Mouse (Mus musculus) MN1 (cell line): Measurements from ENCODE around the gene Txndc9.

ENCODE experiments used
- DNase-seq: peaks from one replicate; pipeline ENCODE4 v3.0.0-alpha.2; 2016; ENCODE audit warnings: low spot score

The Txndc9 gene

DNA sequence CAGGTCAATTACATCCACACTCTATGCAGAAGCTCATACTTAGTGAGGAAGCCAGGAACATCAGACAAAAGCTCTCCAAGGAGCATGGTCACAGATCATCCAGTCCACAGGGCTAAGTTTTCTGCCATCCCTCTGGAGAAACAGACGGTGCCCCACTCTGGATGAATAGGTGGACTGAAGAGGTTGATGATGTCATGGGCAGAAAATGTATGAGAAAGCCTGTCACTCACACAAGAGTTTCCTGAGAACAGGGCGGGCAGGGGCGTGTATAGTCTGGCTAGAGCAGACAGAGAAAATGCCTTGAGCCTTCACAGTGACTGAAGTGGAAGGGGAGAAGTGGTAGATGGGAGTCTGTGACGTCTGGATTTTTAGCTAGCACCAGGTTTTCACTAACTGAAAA, 26.2 kb downstream of the Txndc9 start:
- no peak for DNase-seq

DNA sequence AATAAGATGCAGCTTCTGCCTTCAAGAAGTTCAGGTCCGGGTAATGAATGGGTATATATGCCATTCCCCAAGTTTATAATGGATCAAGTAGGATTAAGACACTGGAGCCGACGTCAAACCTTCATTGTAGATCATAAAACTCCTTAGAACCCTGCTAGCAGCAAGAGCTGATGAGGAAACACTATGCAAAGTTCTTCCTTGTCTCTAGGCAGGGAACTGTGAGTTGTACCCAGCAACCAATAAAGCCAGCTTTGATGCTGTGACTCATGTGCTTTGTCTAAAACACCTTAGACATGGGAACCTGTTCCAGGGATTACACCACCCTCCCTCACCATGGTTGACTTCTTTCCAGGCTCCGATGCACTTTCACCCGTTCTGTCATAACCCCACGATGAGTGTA, 28.9 kb downstream of the Txndc9 start:
- DNase-seq: no peak

DNA sequence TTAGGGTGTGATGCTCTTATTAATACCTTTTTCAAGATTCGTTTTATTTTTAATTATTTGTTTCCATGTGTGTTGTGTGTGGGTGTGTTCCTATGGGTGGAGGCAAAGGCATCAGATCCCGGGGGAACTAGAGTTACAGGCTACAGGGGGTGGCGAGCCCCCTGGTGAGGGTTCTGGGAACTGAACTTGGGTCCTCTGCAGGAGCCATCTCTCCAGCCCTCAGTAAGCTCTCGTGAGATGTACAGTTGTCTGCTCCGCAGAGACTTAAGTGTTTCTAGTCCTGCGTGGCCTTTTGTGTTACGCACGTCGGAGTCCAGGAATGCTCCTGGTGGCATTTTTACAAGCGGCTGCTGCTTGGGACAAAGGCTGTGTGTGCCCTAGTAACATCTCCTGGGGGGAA, 32.1 kb downstream of the Txndc9 start:
- no peak for DNase-seq

DNA sequence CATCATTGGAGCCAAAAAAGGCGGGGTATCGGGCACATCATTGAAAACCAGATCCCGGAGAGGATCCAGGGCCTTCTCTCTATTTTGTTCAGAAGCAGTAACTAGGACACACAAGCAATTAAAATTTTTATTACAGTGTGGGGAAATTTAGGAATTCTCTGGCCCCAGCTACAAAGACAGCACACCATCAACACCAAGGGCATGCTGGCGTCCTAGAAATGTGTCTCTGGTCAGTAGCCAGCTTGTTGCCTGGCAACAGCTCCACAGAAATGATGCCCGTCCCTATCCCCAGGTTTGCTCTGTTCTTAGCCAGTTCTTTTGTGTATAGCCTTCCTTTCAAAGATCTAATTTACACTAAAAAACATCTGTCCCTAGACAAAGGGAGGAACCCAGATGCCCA, 38.2 kb downstream of the Txndc9 start:
- DNase-seq: no peak

DNA sequence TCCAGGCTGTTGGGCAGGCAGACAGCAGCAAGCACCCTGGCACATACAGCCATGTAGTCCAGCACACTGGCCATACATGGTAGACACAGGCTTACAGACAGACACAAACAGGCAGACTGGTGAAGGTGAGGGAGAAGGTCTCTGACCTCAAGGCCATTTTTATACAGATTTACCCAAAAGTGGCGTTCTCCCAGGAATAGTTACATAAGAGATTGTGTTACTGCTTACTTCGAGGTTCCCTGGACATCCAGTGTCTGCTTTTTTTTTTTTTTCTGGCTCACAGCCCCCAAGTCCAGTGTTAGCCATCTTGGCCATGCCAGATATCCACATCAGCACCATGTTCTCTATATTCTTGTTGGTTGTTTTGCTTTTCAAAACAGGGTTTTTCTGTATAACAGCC, 39.2 kb downstream of the Txndc9 start:
- no peak for DNase-seq

DNA sequence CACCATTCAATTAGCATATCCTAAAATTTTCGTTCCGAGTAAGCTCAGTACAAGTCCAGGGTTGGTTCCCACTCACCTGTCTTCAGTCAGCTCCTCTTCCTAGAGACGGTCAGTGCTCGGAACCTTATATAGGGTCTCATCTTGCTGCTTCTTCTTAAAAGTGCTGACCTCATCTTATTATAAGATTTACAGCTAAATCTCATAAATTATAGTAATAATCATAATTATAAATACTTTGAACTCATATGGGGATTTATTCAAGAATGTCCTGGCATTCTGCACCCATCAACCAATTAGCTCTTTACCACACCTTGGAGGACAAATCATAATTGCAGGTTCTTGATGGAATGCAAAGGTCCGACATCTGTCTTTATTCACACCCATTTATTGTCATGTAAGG, 40.0 kb downstream of the Txndc9 start, which contains the start of gene Lyg1:
Gene Lyg1 (minus strand): TSS at position 101 of the 400 bp plus-strand sequence.
- no peak for DNase-seq

DNA sequence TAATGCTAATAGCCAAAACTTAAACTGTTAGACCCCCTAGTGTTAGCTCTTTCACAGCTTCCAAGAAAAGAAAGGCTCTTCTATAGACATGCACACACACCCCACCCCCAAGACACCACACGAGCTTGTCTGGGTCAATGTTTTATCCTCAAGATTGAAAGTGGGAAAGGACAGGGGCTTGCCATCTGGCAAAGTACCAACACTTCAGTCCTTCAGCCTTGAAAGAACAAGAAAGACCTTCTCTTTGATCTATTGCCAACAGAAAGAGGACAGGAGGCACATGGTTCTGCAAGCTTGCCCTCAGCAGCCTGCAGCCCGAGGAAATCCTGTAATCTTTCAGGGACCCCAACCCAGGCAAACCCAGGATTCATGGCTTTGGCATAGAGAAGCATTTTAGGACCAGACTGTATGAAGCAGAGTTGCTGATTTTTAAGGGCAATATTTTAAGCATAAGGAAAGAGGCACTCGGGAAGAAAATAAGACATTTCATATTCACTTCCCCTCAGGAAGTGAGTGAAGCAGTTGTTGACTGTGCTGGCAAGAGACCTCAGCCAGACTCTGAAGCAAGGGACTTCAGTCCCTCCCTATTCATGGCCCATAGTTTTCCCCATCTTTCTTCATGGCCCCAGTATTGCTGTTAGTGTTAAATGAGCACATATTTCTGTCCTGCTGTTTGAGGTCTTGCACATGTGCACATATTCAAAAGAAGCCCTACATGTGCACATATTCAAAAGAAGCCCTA, 40.8 kb downstream of the Txndc9 start:
- DNase-seq: no peak

DNA sequence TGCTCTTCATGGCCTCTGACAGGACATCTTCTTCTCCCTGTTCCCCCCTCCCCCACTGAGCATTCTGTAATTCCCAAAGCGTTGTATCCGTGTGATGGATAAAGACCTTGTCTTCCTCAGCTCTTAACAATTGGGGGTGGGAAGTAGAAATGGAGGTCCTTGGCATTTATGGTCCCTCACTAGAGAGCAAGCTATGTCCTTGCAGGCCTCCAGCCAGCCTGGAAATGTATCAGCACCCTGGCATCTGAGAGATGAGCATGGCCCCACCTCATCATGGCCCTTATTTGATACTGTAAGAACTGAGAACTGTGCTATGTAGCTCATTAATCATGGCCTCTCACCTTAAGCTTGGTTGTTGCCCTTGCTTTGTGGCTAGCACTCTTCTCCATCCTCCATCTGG, 42.4 kb downstream of the Txndc9 start:
- no peak for DNase-seq

DNA sequence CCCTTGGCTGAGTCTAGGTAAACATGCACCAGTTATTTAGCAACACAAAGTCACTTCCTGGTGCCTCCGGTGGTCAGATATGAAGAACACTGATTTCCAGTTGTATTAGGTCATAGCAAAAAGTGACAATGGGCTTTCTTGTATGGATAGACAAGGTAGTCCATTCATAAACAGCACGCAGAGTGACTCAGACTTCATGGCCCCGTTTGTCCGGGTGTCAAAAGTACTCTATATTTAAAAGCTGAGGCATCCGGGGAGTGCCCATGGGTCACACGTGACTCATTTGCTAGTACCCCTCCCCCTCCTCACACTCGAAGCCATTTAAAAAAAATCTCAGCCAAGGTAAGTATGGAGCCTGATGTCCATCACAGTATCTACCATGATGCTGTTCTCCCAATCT, 42.9 kb downstream of the Txndc9 start:
- no peak for DNase-seq

DNA sequence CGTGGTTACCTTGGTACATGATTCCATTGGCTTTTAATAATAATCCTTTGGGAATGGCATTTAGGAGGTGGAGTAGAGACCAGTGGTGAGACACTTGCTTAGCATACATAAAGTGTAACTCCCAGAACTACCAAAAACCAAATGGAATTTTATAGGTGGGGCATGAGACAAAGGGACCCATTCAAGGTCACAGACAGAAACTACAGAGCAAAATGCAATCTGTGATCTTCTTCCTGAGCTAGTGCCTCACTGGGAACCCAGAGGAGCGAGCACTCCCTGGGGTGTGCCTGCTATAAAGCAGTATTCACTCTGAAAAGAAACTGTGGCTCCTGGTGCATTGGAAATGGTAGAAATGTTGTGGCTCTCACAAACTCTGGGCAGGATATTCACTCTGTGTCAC, 48.8 kb downstream of the Txndc9 start:
- no peak for DNase-seq
